Mouse (Mus musculus): ENCODE measurements around the gene Gm17660.

Gene Gm17660

DNA sequence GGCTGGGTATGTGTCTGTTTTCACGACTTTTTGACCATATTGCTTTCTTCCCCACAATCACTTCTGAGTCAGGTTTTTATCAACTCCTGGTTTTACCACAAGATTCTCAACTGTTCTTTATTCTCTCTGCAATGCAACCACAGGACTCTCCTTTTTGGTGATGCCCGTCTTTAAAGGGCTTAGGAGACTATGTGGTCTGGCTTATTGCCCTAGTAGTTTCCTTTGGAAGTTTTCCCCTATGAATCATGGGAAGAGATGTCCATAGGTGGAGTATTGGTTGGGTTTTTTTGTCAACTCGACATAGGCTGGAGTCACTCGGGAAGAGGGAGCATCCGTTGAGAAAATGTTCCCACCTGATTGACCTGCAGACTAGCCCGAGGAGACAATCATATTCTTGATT, 3.3 kb upstream of the Gm17660 start:
- DNase-seq, result no peak

GRCm38 (mm10) chr5:104076361-104076760, 1.0 kb downstream of the Gm17660 start:
- peak; percentile 29 for DNase-seq

DNA sequence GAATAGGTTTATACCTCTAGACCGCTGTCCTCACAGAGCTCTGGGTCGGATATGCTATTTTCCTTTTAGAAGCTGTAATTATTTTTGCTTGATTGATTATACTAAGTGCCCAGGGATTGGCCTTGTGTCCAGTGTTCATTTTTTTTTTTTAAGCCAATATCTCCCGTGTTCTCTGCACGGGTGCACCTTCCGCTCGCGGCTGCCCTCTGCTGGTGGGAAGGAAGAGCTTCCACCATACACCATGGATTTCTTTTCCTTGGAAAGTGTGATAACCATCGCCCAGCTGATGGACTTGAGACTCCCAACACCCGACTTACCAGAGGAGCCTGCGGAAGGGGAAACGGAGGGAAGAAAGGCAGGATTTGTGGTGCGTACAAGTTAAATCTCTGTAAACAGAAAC, 3.0 kb downstream of the Gm17660 start:
- DNase-seq, result peak; percentile 82

- DNase-seq, result no peak
Measured at GRCm38 (mm10) chr5:104073602-104074001, 3.8 kb downstream of the Gm17660 start.

- DNase-seq, result peak; percentile 94
Measured at GRCm38 (mm10) chr5:104072272-104072886, 5.0 kb downstream of the Gm17660 start.

GRCm38 (mm10) chr5:104071048-104071447, 6.4 kb downstream of the Gm17660 start:
- no peak for DNase-seq

GRCm38 (mm10) chr5:104068751-104069150, 8.7 kb downstream of the Gm17660 start:
- peak; percentile 40 for DNase-seq

DNA sequence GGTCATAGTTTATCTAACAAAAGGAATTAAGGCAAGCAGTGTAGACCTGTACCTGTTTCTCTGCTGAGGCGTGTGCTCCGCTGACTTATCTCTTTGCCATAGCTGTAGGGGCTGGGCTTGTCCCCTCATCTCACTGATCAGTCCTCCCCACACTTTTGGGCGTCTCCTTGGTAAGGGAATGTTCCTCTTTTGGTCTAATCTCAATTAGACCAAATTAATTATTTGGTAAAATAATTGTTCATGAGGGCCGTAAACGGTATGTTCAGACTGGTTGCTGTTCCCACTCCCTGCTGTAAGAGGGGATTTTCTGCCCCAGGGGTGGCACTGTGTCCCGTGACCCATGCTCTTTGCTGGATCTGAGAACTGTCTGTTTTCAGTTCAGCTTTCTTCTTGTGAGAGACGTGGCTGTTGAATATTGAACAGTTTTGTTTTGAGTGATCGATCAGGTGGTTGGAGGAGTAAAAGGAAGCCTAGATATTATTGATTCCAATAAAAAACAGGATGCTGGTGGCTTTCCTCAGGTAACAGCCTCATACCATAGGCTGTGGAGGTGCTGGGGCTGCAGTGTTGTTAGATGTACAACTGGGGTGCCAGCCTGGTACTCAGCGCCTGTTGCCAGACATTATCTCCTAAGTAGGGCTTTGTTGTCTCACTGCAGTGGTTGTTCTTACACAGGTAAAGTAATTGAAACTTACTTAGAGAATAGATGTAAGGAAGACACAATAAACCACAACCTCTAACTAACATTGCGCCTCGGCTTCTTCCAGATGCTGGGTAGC, 14.4 kb downstream of the Gm17660 start:
- DNase-seq, result no peak

- no peak for DNase-seq
Measured at GRCm38 (mm10) chr5:104061936-104062772, 15.3 kb downstream of the Gm17660 start.

GRCm38 (mm10) chr5:104060429-104060828, 17.0 kb downstream of the Gm17660 start:
- DNase-seq, result no peak

GRCm38 (mm10) chr5:104059628-104060027, 17.8 kb downstream of the Gm17660 start:
- no peak for DNase-seq

DNA sequence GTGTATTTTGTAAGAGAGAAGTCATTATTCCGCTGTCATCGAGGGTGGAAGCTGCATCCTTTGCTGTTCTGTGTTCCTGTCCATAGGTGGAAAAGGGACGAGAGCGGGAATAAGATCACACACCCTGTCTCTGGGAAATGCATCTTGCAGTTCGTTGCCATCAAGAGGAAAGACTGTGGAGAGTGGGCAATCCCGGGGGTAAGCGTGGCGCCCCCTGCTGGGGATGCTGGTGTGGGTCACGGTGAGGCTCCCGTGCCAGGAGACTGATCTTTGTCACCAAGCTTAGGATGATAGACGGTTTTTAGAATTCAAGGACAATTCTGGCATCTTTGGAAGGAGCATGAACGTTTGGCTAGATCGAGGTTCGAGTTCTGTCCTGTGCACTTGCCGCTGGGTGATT, 19.4 kb downstream of the Gm17660 start:
- peak; percentile 43 for DNase-seq

DNA sequence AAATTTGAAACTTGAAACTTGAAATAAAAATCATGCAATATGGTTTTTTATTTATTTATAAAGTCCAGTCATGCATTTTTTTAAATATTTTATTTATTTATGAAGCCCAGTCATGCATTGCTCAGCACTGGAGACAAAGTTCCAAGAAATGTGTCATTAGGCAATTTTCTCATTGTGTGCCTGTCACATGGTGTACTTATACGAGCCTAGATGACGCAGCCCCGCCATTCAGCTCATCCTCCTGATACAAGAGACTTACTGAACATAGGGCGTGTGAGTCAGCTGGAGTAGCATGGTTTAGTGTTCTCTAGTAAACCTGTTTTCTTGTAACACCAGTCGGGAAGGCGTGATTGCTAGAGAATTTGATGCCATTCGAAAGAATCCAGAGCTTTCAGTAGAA, 21.1 kb downstream of the Gm17660 start:
- no peak for DNase-seq

GRCm38 (mm10) chr5:104055816-104056215, 21.6 kb downstream of the Gm17660 start:
- DNase-seq, result no peak

DNA sequence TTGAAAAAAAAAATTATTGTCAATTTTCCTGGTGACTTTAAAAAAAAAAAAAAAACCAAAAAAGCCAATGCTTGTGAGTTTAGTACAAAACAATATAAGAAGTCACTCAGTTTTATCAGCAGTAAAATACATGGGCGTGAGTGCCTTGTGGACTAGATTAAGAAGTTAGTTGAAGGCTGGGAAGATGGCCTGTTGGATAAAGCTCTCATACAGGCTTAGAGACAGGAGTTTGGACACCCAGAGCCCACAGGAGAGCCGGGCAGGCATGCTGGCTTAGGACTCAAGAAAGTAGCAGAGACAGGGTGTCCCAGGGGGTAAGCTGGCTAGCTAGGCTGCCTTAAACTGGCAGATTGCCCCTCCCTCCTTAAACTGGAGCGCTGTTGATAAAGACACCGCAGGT, 22.5 kb downstream of the Gm17660 start:
- no peak for DNase-seq

DNA sequence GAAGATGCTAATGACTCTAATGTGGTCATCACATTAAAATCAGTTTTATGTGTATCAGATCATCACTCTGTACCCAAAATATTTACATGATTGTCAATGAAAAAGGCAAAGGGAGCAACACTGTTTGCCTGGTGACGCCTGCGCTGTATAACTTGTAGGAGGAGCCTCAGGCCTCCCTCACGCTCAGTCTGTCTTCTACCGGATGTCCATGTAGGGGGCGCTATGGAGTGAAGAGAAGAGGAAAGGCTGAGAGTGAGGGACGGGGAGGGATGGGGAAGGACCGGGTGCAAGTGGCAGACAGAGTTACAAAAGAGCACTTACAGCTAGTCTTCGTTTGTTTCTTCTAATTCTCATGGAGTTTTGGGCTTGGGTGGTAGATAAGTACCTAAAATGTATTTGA, 24.5 kb downstream of the Gm17660 start:
- DNase-seq, result peak; percentile 66

- no peak for DNase-seq
Measured at GRCm38 (mm10) chr5:104048139-104048538, 29.3 kb downstream of the Gm17660 start.

DNA sequence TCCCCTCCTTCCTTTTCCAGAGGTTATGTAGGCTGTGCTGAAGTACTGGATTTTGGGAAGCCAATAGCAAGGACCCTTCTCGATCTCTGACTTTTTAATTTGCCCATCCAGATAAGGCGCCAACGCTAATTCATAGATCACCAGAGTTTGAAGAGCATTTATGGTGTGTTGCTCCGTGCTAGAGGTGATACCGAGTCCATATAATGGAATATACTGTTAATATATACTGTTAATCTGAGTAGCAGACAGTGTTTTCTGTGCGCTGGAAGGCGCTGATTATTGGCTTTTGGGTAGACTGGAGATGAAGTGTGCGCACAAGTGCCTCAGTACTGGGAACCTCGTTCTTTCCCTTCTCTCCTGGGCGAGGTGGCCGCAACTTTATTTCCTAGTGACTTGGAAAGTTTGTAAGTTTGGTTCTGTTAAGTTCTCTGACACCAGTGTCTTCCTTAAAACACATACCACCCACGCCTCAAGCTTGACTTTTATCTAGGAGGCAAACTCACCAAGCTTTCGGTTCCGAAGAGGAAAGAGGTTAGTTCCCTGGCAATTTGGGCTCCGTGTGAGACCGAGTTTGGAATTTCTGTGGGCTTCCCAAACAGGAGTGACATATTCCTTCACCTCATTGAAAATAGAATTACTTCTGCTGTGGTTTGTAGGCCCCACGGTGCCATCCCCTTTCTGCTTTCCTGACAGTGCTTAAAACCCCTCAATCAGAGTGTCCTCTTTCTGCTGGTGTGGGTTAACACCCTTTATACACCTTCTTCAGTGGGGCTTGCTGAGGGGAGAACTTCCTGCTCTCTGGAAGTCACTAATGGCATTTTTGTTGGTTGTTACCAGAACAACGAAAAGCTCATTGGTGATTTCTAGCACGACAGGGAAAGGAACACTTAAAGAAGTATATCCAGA, 30.0 kb downstream of the Gm17660 start:
- peak; percentile 25 for DNase-seq

- peak; percentile 98 for DNase-seq
Measured at GRCm38 (mm10) chr5:104046256-104047199, 30.9 kb downstream of the Gm17660 start, which contains the start of gene Nudt9. Gene Nudt9, plus strand, starts transcription at chr5:104046306.

DNA sequence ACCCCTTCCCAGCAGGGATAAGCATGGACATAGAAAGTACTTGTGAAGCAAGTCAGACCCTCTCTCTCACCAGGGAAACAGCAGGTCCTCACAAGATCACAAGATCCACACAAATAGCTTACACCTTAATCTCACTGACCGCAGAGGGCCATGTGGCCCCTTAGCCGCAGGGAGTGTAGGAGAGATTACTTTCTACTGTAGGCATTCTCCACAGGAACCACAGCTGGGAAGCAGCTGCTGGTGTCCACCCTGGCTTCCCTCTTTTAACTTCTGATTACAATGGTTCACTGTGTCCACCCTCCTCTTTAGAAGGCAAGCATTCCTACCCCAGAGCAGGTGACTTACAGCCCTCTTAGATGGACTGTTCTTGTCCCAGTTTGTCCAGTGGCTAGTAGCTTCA, 33.7 kb downstream of the Gm17660 start:
- no peak for DNase-seq

GRCm38 (mm10) chr5:104042906-104043305, 34.5 kb downstream of the Gm17660 start:
- DNase-seq, result no peak

Data from retina, postnatal 1 day (tissue).